Mouse (Mus musculus) limb, embryonic 14.5 days (tissue): Measurements from ENCODE around the gene Dnaja2. TPM values are rescaled to one million over a fixed set of nuclear protein-coding genes. Genes with fewer than 3 reads are reported as not detected.

Experiments used
- ATAC-seq: fragments of 200-750 bp; cut with Nextera tagmentation; 2 replicates; pipeline ENCODE4 v1.8.0; 2017; ENCODE audit warnings: low read depth, moderate number of reproducible peaks, moderate TSS enrichment; ENCODE audit not compliant: low FRiP score
- DNase-seq: peaks from one replicate; pipeline ENCODE4 v3.0.0-alpha.2; 2015; ENCODE audit warnings: low spot score
- H3K27ac ChIP-seq: fragments of 300-500 bp; sonication (generic); replicated peaks from 2 replicates; pipeline ENCODE4 v1.5.1; 2014; ENCODE audit warnings: low read depth, mild to moderate bottlenecking, low read length, moderate library complexity, mixed read lengths
- H3K27me3 ChIP-seq: fragments of 300-500 bp; sonication (generic); 2 replicates; pipeline ENCODE4 v1.6.1; 2014; ENCODE audit warnings: low read length, mixed read lengths; ENCODE audit not compliant: control insufficient read depth, insufficient read depth
- H3K36me3 ChIP-seq: fragments of 300-500 bp; sonication (generic); 2 replicates; pipeline ENCODE4 v1.6.1; 2014; ENCODE audit warnings: mild to moderate bottlenecking, low read length, moderate library complexity, mixed read lengths; ENCODE audit not compliant: control insufficient read depth, insufficient read depth
- H3K4me1 ChIP-seq: fragments of 300-500 bp; sonication (generic); 2 replicates; pipeline ENCODE4 v1.6.1; 2014; ENCODE audit warnings: antibody characterized with exemption, low read length, mixed read lengths; ENCODE audit not compliant: control insufficient read depth, insufficient read depth
- H3K4me2 ChIP-seq: fragments of 300-500 bp; sonication (generic); replicated peaks from 2 replicates; pipeline ENCODE4 v1.6.1; 2014; ENCODE audit warnings: low read depth, mild to moderate bottlenecking, low read length, moderate library complexity; ENCODE audit not compliant: severe bottlenecking
- H3K4me3 ChIP-seq: fragments of 300-500 bp; sonication (generic); replicated peaks from 2 replicates; pipeline ENCODE4 v1.5.1; 2014; ENCODE audit warnings: low read length
- H3K9ac ChIP-seq: fragments of 300-500 bp; sonication (generic); 2 replicates; pipeline ENCODE4 v1.6.1; 2014; ENCODE audit warnings: mild to moderate bottlenecking, low read depth, low read length, moderate library complexity; ENCODE audit not compliant: severe bottlenecking
- H3K9me3 ChIP-seq: fragments of 300-500 bp; sonication (generic); 2 replicates; pipeline ENCODE4 v1.6.1; 2016; ENCODE audit warnings: low read length; ENCODE audit not compliant: control insufficient read depth
- POLR2A ChIP-seq: fragments of 200-500 bp; IDR thresholded peaks from 2 replicates; pipeline ENCODE4 v1.8.0; 2012; ENCODE audit warnings: inconsistent platforms, mild to moderate bottlenecking, moderate library complexity, borderline replicate concordance; ENCODE audit not compliant: insufficient read depth, insufficient read length; ENCODE audit errors: extremely low read depth
- WGBS: fragments of 180-500 bp; shearing (Covaris S2); extraction: QIAGEN DNeasy Blood & Tissue Kit; methylation state at CpG from one replicate; pipeline ENCODE4 v1.1.7; 2014; 5-methylcytosine and 5-hydroxymethylcytosine counted together
- polyA plus RNA-seq, 2 experiments: library from polyadenylated mRNA; depleted of rRNA in 1 of 2; stranded (reverse) in 1 of 2; unstranded in 1 of 2; fragments of >200 nt; fragmentation: Nextera tagmentation in 1 of 2; extraction: Ambion mirVana in 1 of 2; gene quantifications; 2 replicates each; pipeline versions ENCODE4 v1.2.1 to v1.2.3; 2012 to 2014

Dnaja2 gene
- polyA plus RNA-seq, 2 experiments: 70.9 to 146 TPM

DNA sequence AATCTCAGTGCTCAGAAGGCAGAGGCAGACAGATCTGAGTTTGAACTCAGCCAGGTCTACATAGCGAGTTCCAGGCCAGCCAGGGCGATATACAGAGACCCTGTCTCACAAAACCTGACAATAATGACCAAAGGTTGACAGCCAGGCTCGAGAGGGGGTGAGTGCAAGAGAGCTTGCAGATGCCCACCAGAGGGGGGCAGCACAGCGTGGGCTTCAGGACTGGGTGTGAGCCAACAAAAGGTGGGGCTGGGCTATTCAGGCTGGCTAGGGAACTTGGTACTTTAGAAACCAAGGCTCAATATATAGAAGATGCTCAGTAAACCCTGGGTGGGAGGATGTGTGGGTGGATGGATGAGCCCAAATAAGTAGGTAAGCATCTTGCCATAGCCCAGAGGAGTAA lies 46.5 kb downstream of the Dnaja2 start:
- WGBS: 79% methylated on average over 4 of the region's 4 CpGs
- Histone ChIP-seq H3K27ac (no peak overlapping the region), H3K36me3 (peaks cover 80% of the 10 kb centered on the region), H3K4me3 (no peak overlapping the region), H3K27me3 (no peaks in the 10 kb centered on the region), H3K9ac (no peak overlapping the region), H3K9me3 (no peaks in the 10 kb centered on the region), H3K4me1 (no peaks in the 10 kb centered on the region), H3K4me2 (no peak overlapping the region)
- TF ChIP-seq POLR2A: no peak
- ATAC-seq (no peak), DNase-seq (no peak)

DNA sequence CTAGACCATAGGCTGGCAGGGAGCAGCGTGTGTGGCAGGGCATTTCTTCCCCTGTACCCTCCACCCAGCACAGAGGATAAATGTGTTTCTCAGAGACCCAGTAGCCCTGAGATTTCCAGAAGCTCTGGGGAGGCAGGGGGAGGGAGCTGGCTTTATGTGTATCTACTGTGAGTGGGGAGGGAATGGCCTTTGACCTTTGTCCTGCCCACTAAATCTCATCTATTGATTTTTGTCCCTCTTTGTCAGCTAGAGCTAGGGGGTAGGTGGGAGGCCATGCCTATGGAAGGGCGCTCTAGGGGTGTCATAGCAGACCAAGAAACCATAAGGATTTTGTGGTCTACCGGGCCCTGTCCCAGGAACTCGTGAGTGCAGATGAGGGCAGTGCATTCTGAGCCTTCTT lies 48.5 kb downstream of the Dnaja2 start:
- 94% methylated on average over 4 of the region's 4 CpGs for WGBS

GRCm38 (mm10) chr8:85504704-85505103 lies 50.4 kb downstream of the Dnaja2 start:
- Histone ChIP-seq H3K9ac (no peak overlapping the region), H3K4me1 (no peaks in the 10 kb centered on the region), H3K27me3 (no peaks in the 10 kb centered on the region), H3K4me3 (no peak overlapping the region), H3K27ac (no peak overlapping the region), H3K9me3 (no peaks in the 10 kb centered on the region), H3K4me2 (no peak overlapping the region), H3K36me3 (peaks cover 55% of the 10 kb centered on the region)
- DNase-seq: no peak
- WGBS: 88% methylated on average over 6 of the region's 6 CpGs
- no peak for TF ChIP-seq POLR2A
- ATAC-seq: peak; percentile 63; the same call in 1 of the 2 replicates

More for the DNA sequence above, 48.5 kb downstream of the Dnaja2 start:
- H3K36me3 ChIP-seq: peaks cover 71% of the 10 kb centered on the region
- no peak overlapping the region for H3K4me2 ChIP-seq
- DNase-seq: no peak
- H3K4me3 ChIP-seq: no peak overlapping the region
- ATAC-seq: no peak
- H3K9ac ChIP-seq: no peak overlapping the region
- H3K4me1 ChIP-seq: no peaks in the 10 kb centered on the region
- no peaks in the 10 kb centered on the region for H3K9me3 ChIP-seq
- no peaks in the 10 kb centered on the region for H3K27me3 ChIP-seq
- TF ChIP-seq POLR2A: no peak
- H3K27ac ChIP-seq: no peak overlapping the region

GRCm38 (mm10) chr8:85503065-85503464 lies 52.1 kb downstream of the Dnaja2 start:
- Histone ChIP-seq H3K36me3 (peaks cover 43% of the 10 kb centered on the region), H3K9me3 (no peaks in the 10 kb centered on the region), H3K4me2 (no peak overlapping the region), H3K27me3 (no peaks in the 10 kb centered on the region), H3K27ac (no peak overlapping the region), H3K4me3 (no peak overlapping the region), H3K9ac (no peak overlapping the region), H3K4me1 (peaks cover 7% of the 10 kb centered on the region; the same call in 1 of the 2 replicates)
- no peak for DNase-seq
- no peak for TF ChIP-seq POLR2A
- 34% methylated on average over 3 of the region's 3 CpGs for WGBS
- no peak for ATAC-seq

GRCm38 (mm10) chr8:85502381-85502780 lies 52.8 kb downstream of the Dnaja2 start:
- no peak for ATAC-seq
- no peak for TF ChIP-seq POLR2A
- WGBS: 80% methylated on average over 2 of the region's 2 CpGs
- Histone ChIP-seq H3K9ac (no peak overlapping the region), H3K36me3 (peaks cover 36% of the 10 kb centered on the region), H3K9me3 (no peaks in the 10 kb centered on the region), H3K4me1 (peaks cover 7% of the 10 kb centered on the region; the same call in 1 of the 2 replicates), H3K4me2 (no peak overlapping the region), H3K27me3 (no peaks in the 10 kb centered on the region), H3K27ac (no peak overlapping the region), H3K4me3 (no peak overlapping the region)
- DNase-seq: no peak
